Mouse (Mus musculus) heart, embryonic 11.5 days (tissue): ENCODE measurements around the gene Gpr88. TPM values are rescaled to one million over a fixed set of nuclear protein-coding genes. Genes with fewer than 3 reads are reported as not detected.

Source experiments
- ATAC-seq: fragments of 200-750 bp; cut with Nextera tagmentation; replicated peaks from 2 replicates; pipeline ENCODE4 v1.8.0; 2017; ENCODE audit warnings: moderate library complexity; ENCODE audit not compliant: insufficient number of reproducible peaks, low FRiP score, low TSS enrichment
- H3K27ac ChIP-seq: fragments of 300-500 bp; sonication (generic); 2 replicates; pipeline ENCODE4 v1.5.1; 2014; ENCODE audit warnings: mild to moderate bottlenecking, low read depth, low read length
- H3K27me3 ChIP-seq: fragments of 300-500 bp; sonication (generic); 2 replicates; pipeline ENCODE4 v1.6.1; 2014; ENCODE audit warnings: mild to moderate bottlenecking, low read length, mixed read lengths; ENCODE audit not compliant: control insufficient read depth, insufficient read depth
- H3K36me3 ChIP-seq: fragments of 300-500 bp; sonication (generic); 2 replicates; pipeline ENCODE4 v1.6.1; 2014; ENCODE audit warnings: mild to moderate bottlenecking, low read length, moderate library complexity, mixed read lengths; ENCODE audit not compliant: control insufficient read depth, insufficient read depth
- H3K4me1 ChIP-seq: fragments of 300-500 bp; sonication (generic); 2 replicates; pipeline ENCODE4 v1.6.1; 2014; ENCODE audit warnings: low read length; ENCODE audit not compliant: control insufficient read depth, insufficient read depth
- H3K4me2 ChIP-seq: fragments of 300-500 bp; sonication (generic); 2 replicates; pipeline ENCODE4 v1.6.1; 2014; ENCODE audit warnings: mild to moderate bottlenecking, moderate library complexity
- H3K4me3 ChIP-seq: fragments of 300-500 bp; sonication (generic); 2 replicates; pipeline ENCODE4 v1.5.1; 2014; ENCODE audit warnings: low read depth, low read length
- H3K9ac ChIP-seq: fragments of 300-500 bp; sonication (generic); 2 replicates; pipeline ENCODE4 v1.6.1; 2014; ENCODE audit warnings: mild to moderate bottlenecking, low read depth, low read length, moderate library complexity
- H3K9me3 ChIP-seq: fragments of 300-500 bp; sonication (generic); replicated peaks from 2 replicates; pipeline ENCODE4 v1.6.1; 2016; ENCODE audit warnings: low read length; ENCODE audit not compliant: control insufficient read depth
- WGBS: fragments of 180-500 bp; shearing (Covaris S2); extraction: QIAGEN DNeasy Blood & Tissue Kit; methylation state at CpG from one replicate; pipeline ENCODE4 v1.1.7; 2014; ENCODE audit not compliant: insufficient replicate concordance; 5-methylcytosine and 5-hydroxymethylcytosine counted together
- polyA plus RNA-seq: library from polyadenylated mRNA; unstranded; fragments of >200 nt; fragmentation: Nextera tagmentation; extraction: Ambion mirVana; gene quantifications from 2 replicates; pipeline ENCODE4 v1.2.1, GENCODE M21; 2014

Gene Gpr88
- polyA plus RNA-seq, 1 experiment from 2014 or later = 0.34 TPM

DNA sequence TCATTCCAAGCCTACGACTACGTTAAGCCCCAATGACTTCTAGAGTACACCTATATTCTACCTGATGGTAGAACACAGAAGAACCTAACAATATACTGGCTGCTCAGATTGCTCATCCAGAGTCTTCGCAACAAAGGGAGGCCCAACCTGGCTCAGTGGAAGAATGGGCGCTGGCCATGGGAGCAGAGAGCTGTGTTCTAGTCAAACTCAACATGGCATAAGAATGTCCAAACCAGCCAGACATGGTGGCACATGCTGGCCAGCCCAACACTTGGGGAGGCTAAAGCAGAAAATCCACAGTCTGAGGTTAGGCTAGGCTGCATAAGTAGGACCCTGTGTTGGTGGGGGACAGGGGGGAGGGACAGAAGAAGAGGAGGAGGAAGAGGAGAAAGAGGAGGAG is 31.4 kb upstream of the Gpr88 start:
- Histone ChIP-seq H3K9ac (no peak overlapping the region), H3K27ac (no peak overlapping the region), H3K9me3 (no peaks in the 10 kb centered on the region), H3K4me3 (no peak overlapping the region), H3K27me3 (no peaks in the 10 kb centered on the region), H3K4me2 (no peak overlapping the region), H3K36me3 (no peaks in the 10 kb centered on the region), H3K4me1 (no peaks in the 10 kb centered on the region; the same call in 1 of the 2 replicates)
- 91% methylated on average over 4 of the region's 4 CpGs for WGBS
- ATAC-seq = no peak

- Histone ChIP-seq H3K36me3 (no peaks in the 10 kb centered on the region), H3K9ac (no peak overlapping the region), H3K4me3 (no peak overlapping the region), H3K4me2 (no peak overlapping the region), H3K27me3 (no peaks in the 10 kb centered on the region), H3K9me3 (no peaks in the 10 kb centered on the region), H3K27ac (no peak overlapping the region), H3K4me1 (no peaks in the 10 kb centered on the region; the same call in 1 of the 2 replicates)
- no peak for ATAC-seq
- 59% methylated on average over 2 of the region's 2 CpGs for WGBS
Measured at GRCm38 (mm10) chr3:116283996-116284395, 30.7 kb upstream of the Gpr88 start.

DNA sequence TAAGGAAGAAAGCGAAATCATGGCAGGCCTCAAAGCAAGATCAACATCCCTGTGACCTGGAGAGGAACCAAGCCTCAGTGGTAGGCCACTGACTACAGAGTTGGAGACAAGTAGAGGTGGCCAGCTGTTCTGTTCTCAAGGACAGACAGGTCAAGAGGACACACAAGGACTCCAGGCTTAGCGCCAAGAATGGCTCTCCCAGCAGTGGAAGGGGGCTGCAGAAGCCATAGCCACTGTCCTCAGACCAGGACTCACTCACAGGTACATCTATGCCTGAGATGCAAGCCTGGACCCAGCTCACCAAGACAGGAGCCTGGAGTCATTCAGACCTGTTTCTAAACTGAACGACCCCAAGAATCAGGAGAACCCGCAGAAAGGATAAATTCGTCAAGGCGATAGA is 28.4 kb upstream of the Gpr88 start:
- no peaks in the 10 kb centered on the region for H3K36me3 ChIP-seq
- ATAC-seq = no peak
- no peaks in the 10 kb centered on the region for H3K27me3 ChIP-seq
- H3K4me3 ChIP-seq = no peak overlapping the region
- no peak overlapping the region for H3K9ac ChIP-seq
- H3K9me3 ChIP-seq = no peaks in the 10 kb centered on the region
- 88% methylated on average over 6 of the region's 6 CpGs for WGBS
- no peak overlapping the region for H3K4me2 ChIP-seq
- no peak overlapping the region for H3K27ac ChIP-seq
- H3K4me1 ChIP-seq = no peaks in the 10 kb centered on the region; the same call in 1 of the 2 replicates

GRCm38 (mm10) chr3:116277146-116277545 is 23.8 kb upstream of the Gpr88 start:
- Histone ChIP-seq H3K27ac (no peak overlapping the region), H3K27me3 (no peaks in the 10 kb centered on the region), H3K4me3 (no peak overlapping the region), H3K4me1 (no peaks in the 10 kb centered on the region; the same call in 1 of the 2 replicates), H3K9ac (no peak overlapping the region), H3K36me3 (no peaks in the 10 kb centered on the region), H3K4me2 (no peak overlapping the region), H3K9me3 (no peaks in the 10 kb centered on the region)
- no peak for ATAC-seq
- 83% methylated on average over 8 of the region's 8 CpGs for WGBS

GRCm38 (mm10) chr3:116271679-116272078 is 18.4 kb upstream of the Gpr88 start:
- H3K27me3 ChIP-seq = no peaks in the 10 kb centered on the region
- H3K4me1 ChIP-seq = no peaks in the 10 kb centered on the region
- no peak overlapping the region for H3K4me3 ChIP-seq
- no peak for ATAC-seq
- no peak overlapping the region for H3K4me2 ChIP-seq
- no peaks in the 10 kb centered on the region for H3K36me3 ChIP-seq
- WGBS = 79% methylated on average over 6 of the region's 6 CpGs
- no peak overlapping the region for H3K9ac ChIP-seq
- no peak overlapping the region for H3K27ac ChIP-seq
- no peaks in the 10 kb centered on the region for H3K9me3 ChIP-seq

DNA sequence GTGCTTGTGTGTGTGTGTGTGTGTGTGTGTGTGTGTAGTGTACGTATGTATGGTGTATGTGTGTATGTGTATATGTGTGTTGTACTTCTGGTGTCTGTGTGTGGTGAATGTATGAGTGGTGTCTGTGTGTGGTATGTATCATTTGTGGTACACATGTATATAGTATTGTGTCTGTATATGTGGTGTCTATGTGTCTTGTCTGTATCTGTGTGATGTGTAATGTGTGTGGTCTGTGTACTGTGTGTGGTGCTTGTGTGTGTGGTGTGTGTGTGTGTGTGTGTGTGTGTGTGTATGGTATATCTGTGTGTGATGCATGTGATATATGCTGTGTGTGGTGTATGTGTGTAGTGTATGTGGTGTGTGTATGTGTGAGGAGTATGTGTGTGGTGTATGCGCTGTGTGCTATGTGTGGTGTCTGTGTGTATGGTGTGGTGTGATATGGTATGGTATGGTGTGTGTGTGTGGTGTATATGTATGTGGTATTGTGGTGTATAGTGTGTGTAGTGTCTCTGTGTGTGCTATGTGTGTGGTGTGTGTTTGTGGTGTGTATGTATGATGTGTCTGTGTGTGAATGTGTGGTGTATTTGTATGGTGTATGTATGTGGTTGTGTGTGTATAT is 13.8 kb upstream of the Gpr88 start:
- Histone ChIP-seq H3K4me3 (no peak overlapping the region), H3K4me1 (no peaks in the 10 kb centered on the region), H3K4me2 (no peak overlapping the region), H3K9me3 (no peaks in the 10 kb centered on the region), H3K27me3 (peaks cover 2% of the 10 kb centered on the region; the same call in 1 of the 2 replicates), H3K27ac (no peak overlapping the region), H3K9ac (no peak overlapping the region), H3K36me3 (no peaks in the 10 kb centered on the region)
- no peak for ATAC-seq
- 88% methylated on average over 2 of the region's 2 CpGs for WGBS

DNA sequence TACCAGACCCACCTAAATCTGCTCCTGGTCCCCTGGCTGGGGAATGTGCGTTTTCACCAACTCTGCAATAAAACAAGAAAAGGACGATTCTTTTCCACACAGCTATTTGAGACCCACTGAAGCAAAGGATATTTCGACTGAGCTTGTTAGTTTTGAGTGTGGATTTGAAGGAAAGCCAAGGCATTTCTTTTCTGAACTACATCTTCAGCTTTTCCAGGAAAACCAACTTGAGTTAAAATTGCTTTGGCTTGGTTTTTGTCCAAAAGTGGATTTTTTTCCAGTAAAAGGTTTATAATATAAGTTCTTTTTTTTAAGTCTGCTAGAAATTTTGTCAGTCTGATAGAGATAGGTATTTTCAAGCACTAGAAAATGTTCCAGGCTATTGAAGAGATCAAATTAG is 13.1 kb upstream of the Gpr88 start:
- H3K4me2 ChIP-seq = no peak overlapping the region
- WGBS = 78% methylated on average over 3 of the region's 3 CpGs
- H3K4me1 ChIP-seq = no peaks in the 10 kb centered on the region
- ATAC-seq = no peak
- no peak overlapping the region for H3K9ac ChIP-seq
- no peak overlapping the region for H3K27ac ChIP-seq
- no peaks in the 10 kb centered on the region for H3K9me3 ChIP-seq
- peaks cover 2% of the 10 kb centered on the region; the same call in 1 of the 2 replicates for H3K27me3 ChIP-seq
- no peaks in the 10 kb centered on the region for H3K36me3 ChIP-seq
- H3K4me3 ChIP-seq = no peak overlapping the region

GRCm38 (mm10) chr3:116263977-116264376 is 10.7 kb upstream of the Gpr88 start:
- no peak for ATAC-seq
- no peaks in the 10 kb centered on the region for H3K9me3 ChIP-seq
- 84% methylated on average over 1 of the region's 1 CpGs for WGBS

GRCm38 (mm10) chr3:116263061-116263460 is 9.8 kb upstream of the Gpr88 start:
- no peak overlapping the region for H3K9ac ChIP-seq
- H3K4me1 ChIP-seq = no peaks in the 10 kb centered on the region
- H3K27ac ChIP-seq = no peak overlapping the region
- H3K36me3 ChIP-seq = no peaks in the 10 kb centered on the region
- H3K4me2 ChIP-seq = no peak overlapping the region
- H3K9me3 ChIP-seq = no peaks in the 10 kb centered on the region
- WGBS = 89% methylated on average over 5 of the region's 5 CpGs
- H3K4me3 ChIP-seq = no peak overlapping the region
- ATAC-seq = no peak
- peaks cover 2% of the 10 kb centered on the region; the same call in 1 of the 2 replicates for H3K27me3 ChIP-seq

More at GRCm38 (mm10) chr3:116263977-116264376, 10.7 kb upstream of the Gpr88 start:
- no peak overlapping the region for H3K4me2 ChIP-seq
- no peaks in the 10 kb centered on the region for H3K36me3 ChIP-seq
- no peaks in the 10 kb centered on the region for H3K4me1 ChIP-seq
- no peak overlapping the region for H3K4me3 ChIP-seq
- peaks cover 2% of the 10 kb centered on the region; the same call in 1 of the 2 replicates for H3K27me3 ChIP-seq
- H3K27ac ChIP-seq = no peak overlapping the region
- no peak overlapping the region for H3K9ac ChIP-seq
